Mouse (Mus musculus) megakaryocyte, embryonic 14.5 days (primary cell): ENCODE measurements around the gene Syt2.

ENCODE experiments used
- FLI1 ChIP-seq: IDR thresholded peaks from 2 replicates; pipeline ENCODE4 v1.6.1; 2012; ENCODE audit warnings: low read length, inconsistent platforms, mixed read lengths
- GATA1 ChIP-seq: IDR thresholded peaks from 3 replicates; pipeline ENCODE4 v1.6.1; 2012; ENCODE audit warnings: mixed read lengths, low read length, inconsistent platforms, borderline replicate concordance

- TF ChIP-seq GATA1, result no peak
- no peak for TF ChIP-seq FLI1
These were observed 137.5 kb downstream of the Syt2 start for GRCm38 (mm10) chr1:134783958-134784357.
